Mouse (Mus musculus) CH12.LX (cell line): ENCODE measurements around the gene Ankar. TPM values are rescaled to one million over a fixed set of nuclear protein-coding genes. Genes with fewer than 3 reads are reported as not detected.

Experiments used
- DNase-seq: peaks from one replicate; pipeline ENCODE4 v3.0.0-alpha.2; 2013; ENCODE audit errors: extremely low read depth
- H3K27ac ChIP-seq: 2 replicates; pipeline ENCODE4 v1.5.1; 2012; ENCODE audit warnings: low read depth, mild to moderate bottlenecking, control low read depth, moderate library complexity; ENCODE audit not compliant: insufficient read depth
- H3K27me3 ChIP-seq: replicated peaks from 2 replicates; pipeline ENCODE3; 2012; ENCODE audit warnings: inconsistent platforms
- H3K36me3 ChIP-seq, 2 experiments: replicated peaks in 1 of 2; 2 replicates each; pipeline versions ENCODE3 to v1.6.1; 2012; ENCODE audit warnings: inconsistent platforms in 1 of 2, low read length in 1 of 2, mild to moderate bottlenecking in 1 of 2, mixed read lengths in 1 of 2, moderate library complexity in 1 of 2; ENCODE audit not compliant: control insufficient read depth in 1 of 2, insufficient read depth in 1 of 2
- H3K4me1 ChIP-seq, 2 experiments: 2 replicates each; pipeline ENCODE4 v1.6.1; 2012; ENCODE audit warnings: inconsistent platforms in 1 of 2, moderate library complexity in 1 of 2; ENCODE audit not compliant: insufficient read depth in 2 of 2, control insufficient read depth in 1 of 2
- H3K4me2 ChIP-seq: 2 replicates; pipeline ENCODE4 v1.6.1; 2012; ENCODE audit warnings: low read depth, mild to moderate bottlenecking, control low read depth; ENCODE audit not compliant: poor library complexity, insufficient read depth, severe bottlenecking
- H3K4me3 ChIP-seq, 3 experiments: fragments of 150-350 bp in 1 of 3; sonication (generic) in 1 of 3; replicated peaks in 1 of 3; 2 replicates each; pipeline versions ENCODE3 to v1.5.1; 2011 to 2012; ENCODE audit warnings: low read depth in 2 of 3, low read length in 2 of 3, mild to moderate bottlenecking in 2 of 3, moderate library complexity in 2 of 3, control low read depth in 1 of 3, improper control_type of control experiment in 1 of 3, inconsistent platforms in 1 of 3, mixed read lengths in 1 of 3; ENCODE audit not compliant: poor library complexity in 1 of 3
- H3K79me2 ChIP-seq: replicated peaks from 2 replicates; pipeline ENCODE4 v1.6.1; 2012; ENCODE audit warnings: mild to moderate bottlenecking, moderate library complexity; ENCODE audit not compliant: control insufficient read depth, poor library complexity, insufficient read depth, severe bottlenecking; ENCODE audit errors: extremely low read depth
- H3K9ac ChIP-seq: 2 replicates; pipeline ENCODE4 v1.6.1; 2012; ENCODE audit warnings: low read depth, mild to moderate bottlenecking, control low read depth, moderate library complexity; ENCODE audit not compliant: insufficient read depth
- H3K9me3 ChIP-seq: replicated peaks from 2 replicates; pipeline ENCODE3; 2012; ENCODE audit warnings: low read length, inconsistent platforms, mixed read lengths
- CHD1 ChIP-seq: IDR thresholded peaks from 2 replicates; pipeline ENCODE4 v1.6.1; 2012; ENCODE audit warnings: low read depth, low read length, improper control_type of control experiment, inconsistent platforms
- CHD2 ChIP-seq: IDR thresholded peaks from 2 replicates; pipeline ENCODE4 v1.6.1; 2011; ENCODE audit warnings: low read length, improper control_type of control experiment
- CTCF ChIP-seq, 2 experiments: IDR thresholded peaks in 1 of 2; conservative IDR thresholded peaks in 1 of 2; 2 replicates each; pipeline ENCODE4 v1.5.1; 2011 to 2012; ENCODE audit warnings: low read depth in 2 of 2, low read length in 2 of 2, improper control_type of control experiment in 1 of 2, inconsistent platforms in 1 of 2, mild to moderate bottlenecking in 1 of 2, moderate library complexity in 1 of 2
- E2F4 ChIP-seq: IDR thresholded peaks from 2 replicates; pipeline ENCODE4 v1.6.1; 2011; ENCODE audit warnings: low read depth, low read length, improper control_type of control experiment; ENCODE audit not compliant: insufficient replicate concordance
- ETS1 ChIP-seq: conservative IDR thresholded peaks from 2 replicates; pipeline ENCODE4 v1.6.1; 2012; ENCODE audit warnings: low read depth, mild to moderate bottlenecking, inconsistent platforms, low read length, improper control_type of control experiment, moderate library complexity
- GABPA ChIP-seq: IDR thresholded peaks from 2 replicates; pipeline ENCODE4 v1.6.1; 2012; ENCODE audit warnings: low read depth, low read length, improper control_type of control experiment, inconsistent platforms; ENCODE audit not compliant: insufficient replicate concordance
- HCFC1 ChIP-seq: IDR thresholded peaks from 2 replicates; pipeline ENCODE4 v1.6.1; 2012; ENCODE audit warnings: low read depth, mild to moderate bottlenecking, inconsistent platforms, low read length, improper control_type of control experiment
- IRF4 ChIP-seq: IDR thresholded peaks from 2 replicates; pipeline ENCODE4 v1.6.1; 2014; ENCODE audit warnings: low read depth, mild to moderate bottlenecking, inconsistent platforms, low read length, improper control_type of control experiment
- JUN ChIP-seq: IDR thresholded peaks from 2 replicates; pipeline ENCODE4 v1.6.1; 2011; ENCODE audit warnings: low read depth, mild to moderate bottlenecking, low read length, improper control_type of control experiment, moderate library complexity; ENCODE audit not compliant: insufficient read depth
- JUND ChIP-seq: conservative IDR thresholded peaks from 2 replicates; pipeline ENCODE4 v1.6.1; 2011; ENCODE audit warnings: low read depth, low read length, improper control_type of control experiment
- KAT2A ChIP-seq: IDR thresholded peaks from 2 replicates; pipeline ENCODE4 v1.6.1; 2012; ENCODE audit warnings: low read length, improper control_type of control experiment, inconsistent platforms; ENCODE audit not compliant: insufficient replicate concordance
- MAFK ChIP-seq: IDR thresholded peaks from 2 replicates; pipeline ENCODE4 v1.6.1; 2011; ENCODE audit warnings: low read length, improper control_type of control experiment; ENCODE audit not compliant: insufficient replicate concordance
- MAZ ChIP-seq: IDR thresholded peaks from 2 replicates; pipeline ENCODE4 v1.6.1; 2012; ENCODE audit warnings: low read depth, mild to moderate bottlenecking, inconsistent platforms, low read length, improper control_type of control experiment, moderate library complexity
- MXI1 ChIP-seq: IDR thresholded peaks from 2 replicates; pipeline ENCODE4 v1.6.1; 2011; ENCODE audit warnings: mild to moderate bottlenecking, low read depth, low read length, improper control_type of control experiment
- NELFE ChIP-seq: IDR thresholded peaks from 2 replicates; pipeline ENCODE4 v1.6.1; 2011; ENCODE audit warnings: low read depth, low read length, improper control_type of control experiment
- POLR2A ChIP-seq: IDR thresholded peaks from 2 replicates; pipeline ENCODE4 v1.6.1; 2011; ENCODE audit warnings: low read depth, mild to moderate bottlenecking, improper control_type of control experiment, low read length
- POLR2AphosphoS2 ChIP-seq: IDR thresholded peaks from 2 replicates; pipeline ENCODE4 v1.6.1; 2011; ENCODE audit warnings: low read depth, low read length, improper control_type of control experiment
- RAD21 ChIP-seq: IDR thresholded peaks from 2 replicates; pipeline ENCODE4 v1.6.1; 2011; ENCODE audit warnings: low read depth, mild to moderate bottlenecking, low read length, improper control_type of control experiment, moderate library complexity
- SIN3A ChIP-seq: IDR thresholded peaks from 2 replicates; pipeline ENCODE4 v1.6.1; 2012; ENCODE audit warnings: low read length, improper control_type of control experiment, inconsistent platforms
- TBP ChIP-seq: conservative IDR thresholded peaks from 2 replicates; pipeline ENCODE4 v1.6.1; 2011; ENCODE audit warnings: low read depth, low read length, improper control_type of control experiment
- TCF12 ChIP-seq: IDR thresholded peaks from 2 replicates; pipeline ENCODE4 v1.6.1; 2014; ENCODE audit warnings: low read depth, mild to moderate bottlenecking, inconsistent platforms, low read length, improper control_type of control experiment
- UBTF ChIP-seq: IDR thresholded peaks from 2 replicates; pipeline ENCODE4 v1.6.1; 2012; ENCODE audit warnings: low read depth, mild to moderate bottlenecking, inconsistent platforms, low read length, improper control_type of control experiment, moderate library complexity
- USF2 ChIP-seq: conservative IDR thresholded peaks from 2 replicates; pipeline ENCODE4 v1.6.1; 2011; ENCODE audit warnings: low read depth, low read length, improper control_type of control experiment
- dilution Hi-C: fragments of 300-500 bp; cut with MboI; formaldehyde crosslinking; loops from 2 replicates; pipeline ENCODE4 v1.14.3; 2020; ENCODE audit warnings: low sequenced_read_pairs; ENCODE audit not compliant: extremely low pct_unique_long_range_greater_than_20kb, extremely low pct_ligation_motif_present
- in situ Hi-C: fragments of 300-500 bp; cut with MboI; formaldehyde crosslinking; loops from 3 replicates; pipeline ENCODE4 v1.14.3; 2019; ENCODE audit warnings: low sequenced_read_pairs, low pct_ligation_motif_present, low pct_unique_long_range_greater_than_20kb, mixed read lengths
- polyA plus RNA-seq: library from polyadenylated mRNA; unstranded; fragments of >175 nt; gene quantifications from 2 replicates; pipeline ENCODE4 v1.2.1, GENCODE M21; 2012; ENCODE audit warnings: low read depth; ENCODE audit not compliant: insufficient read length
- total RNA-seq, 2 experiments: library from RNA; depleted of rRNA; stranded (reverse); fragments of 300-350 nt in 1 of 2; fragments of >200 nt in 1 of 2; gene quantifications; 2 replicates each; pipeline ENCODE4 v1.2.3; 2012 to 2014

Gene Ankar
- total and polyA plus RNA-seq, 3 experiments: not detected

DNA sequence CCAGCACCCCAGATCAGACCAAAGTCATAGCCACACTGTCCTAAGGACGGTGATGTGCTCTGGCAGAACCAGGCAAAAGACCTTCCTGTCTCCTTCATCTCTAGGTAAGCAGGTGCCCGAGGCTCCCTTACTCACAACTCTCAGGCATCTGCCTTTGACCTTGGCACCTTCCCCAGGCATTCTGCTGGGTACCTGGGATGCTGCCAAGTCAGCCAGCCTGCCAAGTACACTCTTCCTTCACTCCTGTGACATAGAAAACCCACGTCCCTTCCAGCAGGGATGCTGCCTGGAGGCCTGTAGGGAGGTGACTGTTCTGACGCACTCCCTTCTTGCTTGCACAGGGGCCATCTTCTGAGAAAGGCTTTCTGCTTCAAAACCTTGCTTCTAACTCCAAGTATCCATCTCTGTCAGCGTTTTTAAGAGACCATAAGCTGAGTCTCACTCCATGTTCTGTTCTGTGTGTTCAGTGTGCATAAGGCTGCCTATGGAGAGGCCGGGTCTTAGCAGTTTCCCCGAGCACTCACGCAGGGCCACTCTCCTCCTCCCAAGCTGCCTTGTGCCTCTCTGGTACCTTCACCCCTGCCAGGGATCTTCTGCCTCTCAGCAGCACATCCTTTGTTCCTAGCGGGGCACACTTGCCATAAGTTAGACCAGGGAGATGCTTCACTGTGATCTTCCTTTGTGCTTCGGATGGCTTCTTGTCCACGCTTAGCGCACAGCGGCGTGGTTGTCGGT is 38.7 kb upstream of the Ankar start:
- H3K9ac ChIP-seq: no peak overlapping the region
- no peak for DNase-seq
- no peak overlapping the region for H3K27ac ChIP-seq
- no peaks in the 10 kb centered on the region for H3K27me3 ChIP-seq
- H3K79me2 ChIP-seq: no peaks in the 10 kb centered on the region
- H3K36me3 ChIP-seq: no peaks in the 10 kb centered on the region
- dilution Hi-C loops (no loop called here), in situ Hi-C loops (no loop called here)
- H3K9me3 ChIP-seq: no peaks in the 10 kb centered on the region
- no peaks in the 10 kb centered on the region for H3K4me1 ChIP-seq
- TF ChIP-seq POLR2A (no peak), IRF4 (no peak), MAZ (no peak), NELFE (no peak), UBTF (no peak), MXI1 (no peak), POLR2AphosphoS2 (no peak), JUN (no peak), CHD2 (no peak), MAFK (no peak), ETS1 (no peak), CTCF (conservative IDR thresholded peaks at IDR 0.05 in 1 of 2, IDR thresholded peaks at IDR 0.05 in 1 of 2; ENCODE audit: low read depth in 2 of 2, low read length in 2 of 2) (no peak), JUND (no peak), TCF12 (no peak), E2F4 (no peak), CHD1 (no peak), TBP (no peak), GABPA (no peak), HCFC1 (no peak)
- no peak overlapping the region for H3K4me2 ChIP-seq
- H3K4me3 ChIP-seq: no peak overlapping the region

DNA sequence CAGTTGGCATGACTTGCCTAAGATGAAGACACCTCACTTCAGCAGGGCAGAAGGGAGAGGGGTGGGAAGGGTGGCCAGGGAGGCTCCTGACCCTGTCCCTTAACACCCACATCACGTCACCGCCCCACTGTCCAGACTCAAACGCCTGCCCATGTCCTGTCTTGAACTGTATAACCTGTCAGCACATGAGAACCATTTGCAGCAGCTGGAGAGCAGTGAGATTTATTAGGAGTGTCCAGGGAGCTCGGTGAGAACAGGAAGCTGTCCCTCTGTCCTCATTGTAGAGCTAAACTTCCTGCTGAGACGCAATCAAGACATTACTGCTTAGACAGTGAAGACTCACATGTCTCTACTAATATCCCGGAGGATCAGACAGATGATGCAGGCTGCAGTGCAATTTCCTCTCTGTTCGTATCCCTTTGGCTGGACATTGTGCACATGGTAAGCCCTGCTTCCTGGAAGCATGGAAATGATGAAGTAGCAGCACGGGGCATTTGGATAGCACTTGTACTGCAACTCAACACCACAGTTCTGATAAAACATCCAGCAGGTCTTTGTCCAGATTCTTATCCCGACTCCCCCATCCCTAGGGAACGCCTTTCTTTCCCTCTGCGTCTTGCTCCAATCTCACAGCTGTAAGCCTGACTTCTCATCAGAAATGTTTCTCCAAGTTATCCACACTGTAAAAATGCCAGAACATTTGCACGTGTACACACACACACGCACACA is 36.2 kb upstream of the Ankar start:
- Histone ChIP-seq H3K4me2 (no peak overlapping the region), H3K36me3 (no peaks in the 10 kb centered on the region)

More for the DNA sequence above, 36.2 kb upstream of the Ankar start:
- DNase-seq: no peak
- H3K9ac ChIP-seq: no peak overlapping the region
- dilution Hi-C loops: no loop called here
- H3K9me3 ChIP-seq: no peaks in the 10 kb centered on the region
- TF ChIP-seq TCF12 (no peak), USF2 (no peak), SIN3A (no peak), UBTF (no peak), MAZ (no peak), KAT2A (no peak), RAD21 (no peak)
- no peaks in the 10 kb centered on the region for H3K79me2 ChIP-seq
- in situ Hi-C loops: no loop called here
- H3K27me3 ChIP-seq: no peaks in the 10 kb centered on the region
- H3K4me1 ChIP-seq: peaks cover 0 to 4% of the 10 kb centered on the region in 2 experiments; a peak in 2 of 4 replicates
- H3K4me3 ChIP-seq: no peak overlapping the region
- H3K27ac ChIP-seq: no peak overlapping the region
